Mouse (Mus musculus): Measurements from ENCODE around the gene Ndufa3.

- TF ChIP-seq EP300 (IDR thresholded peaks at IDR 0.05; ENCODE audit: low read depth in 1 of 2, low read length in 2 of 2) (no peak), MYC (IDR thresholded peaks at IDR 0.05; ENCODE audit: low read depth, low read length) (no peak), POLR2A (IDR thresholded peaks at IDR 0.05; ENCODE audit: control insufficient read depth in 1 of 2, insufficient read depth in 1 of 2, low read depth in 1 of 2, low read length in 2 of 2, poor library complexity in 1 of 2) (no peak), CTCF (IDR thresholded peaks at IDR 0.05 in 2 of 3, conservative IDR thresholded peaks at IDR 0.05 in 1 of 3; ENCODE audit: control insufficient read depth in 1 of 3, insufficient read depth in 1 of 3, low read depth in 2 of 3, low read length in 3 of 3, poor library complexity in 1 of 3, severe bottlenecking in 1 of 3) (no peak), UBTF (IDR thresholded peaks at IDR 0.05; ENCODE audit: borderline replicate concordance, insufficient read depth, low read depth, low read length) (no peak), ELF1 (IDR thresholded peaks at IDR 0.05; ENCODE audit: low read depth, low read length) (no peak), MXI1 (IDR thresholded peaks at IDR 0.05; ENCODE audit: low read depth, low read length) (no peak), BHLHE40 (IDR thresholded peaks at IDR 0.05; ENCODE audit: borderline replicate concordance, low read depth, low read length) (no peak), NRF1 (IDR thresholded peaks at IDR 0.05; ENCODE audit: insufficient read depth, low read depth, low read length, poor library complexity, severe bottlenecking) (no peak), ZNF384 (IDR thresholded peaks at IDR 0.05; ENCODE audit: low read depth, low read length) (peak; percentile 62; the same call in 1 of the 2 replicates), POLR2AphosphoS2 (IDR thresholded peaks at IDR 0.05; ENCODE audit: low read length) (no peak)
Observed at GRCm38 (mm10) chr7:3664524-3665214, 47.5 kb downstream of the Ndufa3 start.
